Mouse (Mus musculus): ENCODE measurements at regions not wholly inside any gene's neighbourhood (a gene's known extent, or its start where the extent isn't known, plus 50 kb on each side); places are given as distances from the start of the nearest gene placed in this dataset.

- DNase-seq, result no peak
Measured at GRCm38 (mm10) chr1:10771793-10772192, 642.1 kb upstream of the A830018L16Rik start.

- no peak for DNase-seq
Measured at GRCm38 (mm10) chr1:10794074-10794783, 619.7 kb upstream of the A830018L16Rik start.

DNA sequence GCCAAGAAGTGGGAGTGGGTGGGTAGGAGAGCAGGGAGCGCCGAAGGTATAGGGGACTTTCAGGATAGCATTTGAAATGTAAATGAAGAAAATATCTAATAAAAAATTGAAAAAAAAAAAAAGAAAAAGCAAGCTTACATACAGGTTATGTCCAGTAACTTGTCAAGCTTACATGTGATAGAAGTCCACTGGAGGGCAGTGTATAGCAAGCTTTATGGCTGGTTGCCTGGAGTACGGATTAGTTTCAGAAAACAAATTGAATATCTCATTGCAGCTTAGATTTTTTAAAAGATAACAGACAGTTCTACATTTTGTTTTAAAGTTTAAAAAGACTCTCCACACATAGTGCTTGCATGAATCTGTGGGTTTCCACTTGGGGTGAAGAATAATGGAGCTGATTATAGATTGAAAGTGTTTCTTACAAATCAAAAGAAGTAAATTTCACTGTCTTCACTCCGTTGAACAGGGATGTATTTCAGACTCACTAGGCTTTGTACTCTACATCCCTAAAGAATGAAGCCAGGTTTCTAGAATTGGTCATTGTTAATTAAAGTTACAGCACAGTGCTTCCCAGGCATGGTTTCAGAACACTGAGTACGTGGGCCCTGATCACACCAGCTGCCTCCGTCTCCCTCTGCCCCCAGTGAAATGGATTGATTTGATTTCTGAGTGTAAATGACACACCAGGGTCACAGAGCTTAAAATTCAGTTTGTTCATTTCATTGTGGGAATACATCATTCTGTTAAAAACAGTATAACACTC lies 578.1 kb upstream of the A830018L16Rik start:
- peak; percentile 38 for DNase-seq

DNA sequence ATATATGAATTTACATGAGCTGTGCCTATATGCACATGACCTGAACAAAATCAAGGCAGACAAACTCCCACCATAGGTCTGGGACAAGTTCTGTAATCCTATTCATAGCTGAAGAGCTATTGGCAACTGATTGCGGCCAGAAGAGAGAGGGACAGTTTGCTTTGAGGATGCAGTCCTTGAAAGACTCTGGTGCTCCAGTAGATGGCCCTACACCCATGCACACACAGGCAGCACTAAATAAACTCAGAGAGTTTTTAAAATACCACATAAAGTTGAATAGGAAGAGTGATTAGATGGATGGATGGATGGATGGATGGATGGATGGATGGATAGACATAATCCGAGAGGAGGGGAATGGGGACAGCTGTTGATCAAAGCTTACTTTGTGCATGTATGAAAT lies 576.7 kb upstream of the A830018L16Rik start:
- no peak for DNase-seq

DNA sequence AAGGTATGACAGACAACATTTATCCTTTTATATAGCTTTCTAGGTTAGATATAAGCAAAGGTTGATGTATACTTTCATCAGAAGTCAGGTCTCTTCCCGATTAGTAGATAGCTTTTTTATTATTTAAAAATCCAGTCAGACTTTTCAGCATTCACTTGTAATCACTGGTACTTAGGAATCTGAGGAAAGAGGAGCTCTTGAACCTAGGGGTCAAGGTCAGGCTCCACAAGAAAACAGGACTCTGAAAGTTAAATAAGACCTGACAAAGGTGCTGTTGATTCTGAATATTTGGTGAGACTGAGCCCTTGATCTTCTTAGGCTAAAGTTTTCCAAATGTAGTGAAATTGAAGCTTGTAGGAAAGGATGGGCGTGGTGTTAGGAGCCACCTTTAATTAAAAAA lies 561.0 kb upstream of the A830018L16Rik start:
- no peak for DNase-seq

- DNase-seq, result no peak
Measured at GRCm38 (mm10) chr1:10854495-10854894, 559.4 kb upstream of the A830018L16Rik start.

DNA sequence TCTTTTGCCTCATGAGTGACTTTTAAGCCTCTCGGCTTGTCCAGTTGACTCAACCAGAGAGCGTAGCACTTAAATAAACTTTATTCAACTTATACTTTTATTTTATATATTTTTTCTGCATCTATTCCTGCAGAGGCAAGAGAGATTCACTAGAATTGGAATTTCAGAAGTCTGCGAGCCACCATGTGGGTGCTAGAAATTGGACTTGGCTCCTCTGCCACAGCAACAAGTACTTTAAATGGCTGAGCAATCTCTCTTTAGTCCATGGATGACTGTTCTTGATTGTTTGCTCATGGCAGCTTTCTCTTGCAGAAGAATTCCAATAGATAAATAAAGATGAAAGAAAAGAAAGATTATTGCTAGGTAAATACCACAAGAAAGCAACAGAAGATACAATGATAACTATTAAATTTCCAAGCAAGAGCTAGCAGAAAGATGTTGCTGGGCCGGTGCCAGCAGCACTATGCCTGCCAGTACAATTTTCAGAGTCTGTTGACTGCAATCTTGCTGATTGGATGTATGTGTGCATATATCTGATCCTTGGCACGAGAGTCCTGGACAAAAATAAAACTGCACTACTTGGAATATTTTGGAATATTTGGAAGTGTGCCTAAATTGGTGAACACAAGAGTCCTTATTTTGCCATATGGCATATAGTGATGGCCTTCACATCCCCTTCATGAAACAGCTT lies 542.6 kb upstream of the A830018L16Rik start:
- no peak for DNase-seq

- no peak for DNase-seq
Measured at GRCm38 (mm10) chr1:10872266-10872665, 541.6 kb upstream of the A830018L16Rik start.

GRCm38 (mm10) chr1:10872726-10873125 lies 541.2 kb upstream of the A830018L16Rik start:
- DNase-seq, result no peak

- peak; percentile 52 for DNase-seq
Measured at GRCm38 (mm10) chr1:10877391-10878170, 536.3 kb upstream of the A830018L16Rik start.

GRCm38 (mm10) chr1:10878221-10878760 lies 535.6 kb upstream of the A830018L16Rik start:
- no peak for DNase-seq

GRCm38 (mm10) chr1:10880026-10880727 lies 533.7 kb upstream of the A830018L16Rik start:
- no peak for DNase-seq

DNA sequence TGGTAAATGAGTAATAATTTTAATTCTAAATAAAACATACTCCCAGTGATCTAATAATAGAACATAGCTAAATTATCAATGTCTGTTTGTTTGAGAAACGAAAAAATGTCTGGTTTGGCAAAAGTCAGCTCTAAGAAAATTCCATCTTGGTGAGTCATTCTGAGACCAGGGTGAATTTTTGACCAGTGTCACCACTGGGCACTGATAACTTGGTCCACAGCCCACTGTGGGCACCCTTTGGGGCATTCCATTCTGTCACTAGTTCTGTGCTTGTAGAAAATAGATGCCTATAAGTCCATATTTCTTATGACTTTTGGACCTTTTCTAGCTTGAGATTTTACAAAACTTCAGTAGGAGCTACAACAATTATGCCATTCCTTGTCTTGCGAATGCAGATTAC lies 515.1 kb upstream of the A830018L16Rik start:
- no peak for DNase-seq

DNA sequence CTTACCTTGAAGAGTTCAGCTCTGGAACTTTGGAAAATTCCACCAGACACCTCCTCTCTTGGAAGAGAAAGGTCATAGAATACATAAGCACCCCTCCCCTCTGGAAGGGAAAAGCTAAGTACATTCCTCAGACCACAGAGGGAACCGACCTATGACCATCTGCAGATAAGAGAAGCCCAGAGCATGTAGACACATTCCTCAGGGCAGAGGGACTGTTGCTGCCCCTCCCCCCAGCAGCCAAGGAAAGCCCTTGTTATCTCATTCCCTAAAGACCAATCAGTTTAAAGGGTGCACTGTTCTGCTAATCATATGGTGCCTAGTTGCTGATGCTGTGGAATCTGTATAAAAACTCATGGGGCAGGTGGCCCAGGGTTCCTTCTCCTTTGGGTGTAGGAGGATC lies 511.2 kb upstream of the A830018L16Rik start:
- DNase-seq, result no peak

DNA sequence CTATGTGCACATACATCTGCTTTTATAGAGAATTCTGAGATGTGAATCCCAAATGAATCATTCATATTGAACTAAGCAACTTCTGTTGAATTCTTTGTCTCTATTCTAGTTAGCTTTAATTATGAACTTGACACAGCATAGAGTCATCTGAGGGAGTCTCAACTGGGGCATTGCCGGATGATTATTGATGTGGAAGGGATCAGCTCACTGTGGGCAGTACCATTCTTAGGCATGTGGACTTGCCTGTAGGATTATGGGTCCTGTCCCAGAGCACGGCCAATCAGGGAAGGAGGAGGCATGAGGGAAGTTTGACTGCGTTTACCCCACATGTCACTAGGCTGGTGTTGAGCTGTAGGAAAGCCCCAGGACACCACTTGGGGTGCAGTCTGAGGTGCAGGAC lies 493.9 kb upstream of the A830018L16Rik start:
- DNase-seq, result no peak

GRCm38 (mm10) chr1:10932378-10933077 lies 481.4 kb upstream of the A830018L16Rik start:
- no peak for DNase-seq

GRCm38 (mm10) chr1:10933206-10933605 lies 480.7 kb upstream of the A830018L16Rik start:
- no peak for DNase-seq

DNA sequence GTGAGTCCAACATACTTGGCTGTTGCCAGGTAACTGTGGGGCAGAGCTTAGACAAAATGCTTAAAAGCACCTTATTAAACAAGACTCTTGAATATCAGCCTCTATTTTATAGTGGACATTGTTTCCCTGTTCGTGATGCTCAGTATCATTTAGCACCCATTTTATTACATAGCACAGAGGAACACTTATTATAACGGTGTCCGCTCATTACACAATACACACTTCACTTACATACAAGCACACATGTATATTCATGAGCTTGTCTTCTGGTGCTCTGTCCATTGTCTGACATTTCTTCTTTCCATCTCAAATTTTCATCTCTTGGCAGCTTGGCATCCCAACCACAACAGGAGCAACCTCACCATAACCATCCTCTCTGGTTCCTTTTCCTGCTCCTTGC lies 475.5 kb upstream of the A830018L16Rik start:
- no peak for DNase-seq

DNA sequence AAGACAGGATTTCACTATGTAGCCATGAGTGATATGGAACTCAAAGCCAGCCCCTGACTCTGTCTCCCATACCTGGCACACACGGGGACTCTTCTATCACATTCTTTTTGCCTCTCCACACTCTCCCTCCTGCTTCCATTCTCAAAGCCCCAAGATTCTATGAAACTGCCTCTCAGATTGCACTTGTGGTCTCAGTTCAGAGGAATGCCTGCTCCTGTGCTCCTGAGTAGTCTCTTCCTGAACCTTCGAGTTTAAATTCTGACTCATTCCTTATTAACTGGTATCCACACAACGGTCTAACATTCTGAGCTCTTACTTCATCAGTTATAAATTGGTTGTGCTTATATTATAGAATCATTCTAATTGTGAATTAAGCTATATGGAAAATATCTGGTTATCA lies 473.6 kb upstream of the A830018L16Rik start:
- DNase-seq, result no peak

DNA sequence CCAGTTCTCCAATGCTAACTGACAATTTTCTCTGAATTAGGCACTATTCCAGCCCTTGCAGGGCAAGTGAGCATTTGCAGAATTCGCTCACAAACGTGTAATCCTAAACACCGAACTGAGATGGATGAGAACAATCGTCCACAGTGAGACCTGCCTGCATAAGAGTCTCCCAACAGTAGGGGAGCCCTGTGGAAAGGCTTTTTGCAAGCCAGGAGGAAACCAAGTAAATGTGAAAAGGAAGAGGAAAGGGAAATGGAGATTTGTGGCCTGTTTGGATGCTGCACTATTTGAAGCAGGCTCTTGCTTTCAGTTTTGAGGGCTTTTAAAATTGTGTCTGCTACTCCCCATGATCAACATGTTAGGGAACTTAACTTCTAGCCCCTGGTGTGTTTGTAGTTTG lies 470.9 kb upstream of the A830018L16Rik start:
- no peak for DNase-seq

Data from heart, postnatal 4 days (tissue).